Mouse (Mus musculus) thymus, postnatal 4 days (tissue): ENCODE data around the gene Draxin.
"Not testable (repeated sequence)": the region's sequence is repeated elsewhere in the genome, so short reads cannot be mapped to it uniquely, and the experiment has no call there.

ENCODE experiments used
- DNase-seq: peaks from one replicate; pipeline ENCODE4 v3.0.0; 2021

The Draxin gene

DNA sequence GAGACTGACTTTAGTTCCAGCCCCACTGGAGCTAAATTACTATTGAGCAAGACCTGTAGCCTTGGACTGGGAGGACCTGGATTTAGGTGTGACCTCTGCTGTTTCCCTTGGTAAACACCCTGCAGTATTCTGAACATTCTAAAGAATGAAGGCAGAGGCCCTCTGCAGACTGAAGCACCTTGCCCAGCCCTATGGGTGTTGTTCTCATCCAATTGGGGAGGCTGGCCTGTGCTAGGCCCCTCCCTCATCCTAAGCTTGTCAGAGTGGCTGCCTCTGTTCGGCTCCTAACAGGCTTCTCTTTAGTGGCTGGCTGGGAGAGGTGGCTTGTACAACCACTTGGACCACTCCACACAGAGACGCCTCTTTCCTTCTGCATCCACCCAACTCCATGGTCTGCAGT, 77.5 kb downstream of the Draxin start:
- no peak for DNase-seq

GRCm38 (mm10) chr4:148051886-148052285, 78.6 kb downstream of the Draxin start:
- no peak for DNase-seq

DNA sequence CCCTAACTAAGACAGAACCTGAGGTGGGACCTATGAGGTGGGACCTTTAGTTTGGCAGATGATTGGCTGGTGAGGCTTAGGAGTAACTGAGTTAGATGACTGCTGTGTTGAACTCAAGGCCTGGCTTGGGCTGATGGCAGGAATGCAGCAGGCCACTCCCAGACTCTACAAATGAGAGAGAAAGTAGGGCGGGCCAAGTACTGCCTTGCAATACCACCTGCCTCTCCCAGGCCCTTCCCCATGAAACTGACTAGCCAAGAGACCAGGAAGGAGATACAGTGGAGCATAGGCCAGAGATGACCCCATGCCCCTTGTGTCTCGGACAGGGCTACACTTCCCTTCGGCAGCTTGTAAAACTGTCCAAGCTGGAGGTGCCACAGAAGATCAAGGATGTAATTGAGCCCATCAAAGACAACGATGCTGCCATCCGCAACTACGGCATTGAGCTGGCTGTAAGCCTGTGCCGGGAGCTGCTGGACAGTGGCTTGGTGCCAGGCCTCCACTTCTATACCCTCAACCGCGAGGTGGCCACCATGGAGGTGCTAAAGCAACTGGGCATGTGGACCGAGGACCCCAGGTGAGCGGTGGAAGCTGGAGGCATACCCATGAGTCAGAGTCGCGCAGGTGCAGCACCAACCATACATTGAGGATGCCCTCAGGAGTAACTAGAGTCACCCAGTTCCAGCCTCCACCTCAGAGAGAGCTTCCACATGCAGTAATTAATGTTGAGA, 79.3 kb downstream of the Draxin start:
- DNase-seq = no peak

DNA sequence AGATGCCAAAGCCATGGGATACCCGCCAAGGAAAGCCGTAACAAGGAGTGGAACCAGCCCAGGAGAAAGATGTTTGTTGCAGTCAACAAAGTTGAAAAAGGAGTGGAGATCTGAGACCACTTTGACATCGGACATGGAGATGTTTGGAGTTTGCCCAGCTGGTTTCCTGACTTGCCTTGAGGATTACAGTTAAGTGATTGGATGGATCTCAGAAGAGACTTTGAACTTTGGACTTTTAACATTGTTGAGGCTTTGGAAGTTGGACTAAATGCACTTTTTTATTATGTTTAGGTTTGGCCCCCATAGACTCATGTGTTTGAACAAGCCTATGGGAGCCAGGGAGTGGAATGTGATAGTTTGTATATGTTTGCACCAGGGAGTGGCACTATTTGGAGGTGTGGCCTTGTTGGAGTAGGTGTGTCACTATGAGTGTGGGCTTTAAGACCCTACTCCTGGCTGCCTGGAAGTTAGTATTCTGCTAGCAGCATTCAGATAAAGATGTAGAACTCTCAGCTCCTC, 80.0 kb downstream of the Draxin start:
- DNase-seq = not testable (repeated sequence)
